Mouse (Mus musculus) forebrain, embryonic 12.5 days (tissue): Measurements from ENCODE around the gene Llgl2. TPM values are rescaled to one million over a fixed set of nuclear protein-coding genes. Genes with fewer than 3 reads are reported as not detected.
"Not testable (repeated sequence)": the region's sequence is repeated elsewhere in the genome, so short reads cannot be mapped to it uniquely, and the experiment has no call there.

Source experiments
- ATAC-seq: fragments of 200-750 bp; cut with Nextera tagmentation; 2 replicates; pipeline ENCODE4 v1.8.0; 2017; ENCODE audit warnings: moderate TSS enrichment; ENCODE audit not compliant: low FRiP score
- H3K27ac ChIP-seq: fragments of 300-500 bp; sonication (generic); 2 replicates; pipeline ENCODE4 v1.5.1; 2016; ENCODE audit warnings: mild to moderate bottlenecking
- H3K27me3 ChIP-seq: fragments of 300-500 bp; sonication (generic); 2 replicates; pipeline ENCODE4 v1.6.1; 2016; ENCODE audit warnings: mild to moderate bottlenecking
- H3K36me3 ChIP-seq: fragments of 300-500 bp; sonication (generic); replicated peaks from 2 replicates; pipeline ENCODE4 v1.6.1; 2016; ENCODE audit warnings: mild to moderate bottlenecking
- H3K4me1 ChIP-seq: fragments of 300-500 bp; sonication (generic); 2 replicates; pipeline ENCODE4 v1.6.1; 2016
- H3K4me2 ChIP-seq: fragments of 300-500 bp; sonication (generic); 2 replicates; pipeline ENCODE4 v1.6.1; 2016; ENCODE audit warnings: mild to moderate bottlenecking, moderate library complexity
- H3K4me3 ChIP-seq: fragments of 300-500 bp; sonication (generic); replicated peaks from 2 replicates; pipeline ENCODE4 v1.5.1; 2016; ENCODE audit warnings: mild to moderate bottlenecking
- H3K9ac ChIP-seq: fragments of 300-500 bp; sonication (generic); 2 replicates; pipeline ENCODE4 v1.6.1; 2016; ENCODE audit warnings: mild to moderate bottlenecking
- H3K9me3 ChIP-seq: fragments of 300-500 bp; sonication (generic); 2 replicates; pipeline ENCODE4 v1.6.1; 2016
- WGBS: fragments of 180-500 bp; shearing (Covaris S2); methylation state at CpG from one replicate; pipeline ENCODE4 v1.1.7; 2016; 5-methylcytosine and 5-hydroxymethylcytosine counted together
- polyA plus RNA-seq: library from polyadenylated mRNA; unstranded; fragments of >200 nt; fragmentation: Nextera tagmentation; extraction: Ambion mirVana; gene quantifications from 2 replicates; pipeline ENCODE4 v1.2.1, GENCODE M21; 2016

The Llgl2 gene
- polyA plus RNA-seq, 1 experiment from 2014 or later, result 2.4 TPM

DNA sequence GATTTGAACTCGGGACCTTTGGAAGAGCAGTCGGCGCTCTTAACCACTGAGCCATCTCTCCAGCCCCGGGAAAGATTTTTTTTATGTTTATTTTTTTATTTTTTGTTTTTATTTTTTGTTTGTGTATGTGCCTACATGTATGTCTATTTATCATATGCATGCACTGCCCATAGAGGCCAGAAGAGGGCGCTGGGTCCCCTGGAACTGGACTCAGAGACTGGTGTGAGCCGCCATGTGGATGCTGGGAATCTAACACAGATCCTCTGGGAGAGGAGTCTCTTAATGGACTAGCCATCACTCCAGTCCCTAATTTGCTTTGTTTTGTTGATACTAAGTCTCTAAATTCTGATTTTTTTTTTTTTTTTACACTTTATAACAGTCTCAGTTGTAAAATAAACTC is 17.2 kb downstream of the Llgl2 start:
- Histone ChIP-seq H3K9ac (no peak overlapping the region), H3K36me3 (no peaks in the 10 kb centered on the region), H3K27me3 (peaks cover 1% of the 10 kb centered on the region), H3K4me1 (peaks cover 10% of the 10 kb centered on the region), H3K27ac (no peak overlapping the region), H3K9me3 (0 out of 2 replicates have a peak, but pooled peaks cover 5% of the 10 kb centered on the region), H3K4me3 (no peak overlapping the region), H3K4me2 (no peak overlapping the region)
- WGBS, result 83% methylated on average over 6 of the region's 6 CpGs
- ATAC-seq, result no peak

GRCm38 (mm10) chr11:115841961-115842550 is 18.2 kb downstream of the Llgl2 start:
- H3K27ac ChIP-seq, result peak overlapping the region; percentile 56; the same call in 1 of the 2 replicates
- WGBS, result 30% methylated on average over 6 of the region's 6 CpGs
- H3K9ac ChIP-seq, result no peak overlapping the region
- H3K9me3 ChIP-seq, result 0 out of 2 replicates have a peak, but pooled peaks cover 5% of the 10 kb centered on the region
- no peak overlapping the region for H3K4me2 ChIP-seq
- ATAC-seq, result no peak
- peaks cover 10% of the 10 kb centered on the region for H3K4me1 ChIP-seq
- no peaks in the 10 kb centered on the region for H3K36me3 ChIP-seq
- H3K4me3 ChIP-seq, result no peak overlapping the region
- H3K27me3 ChIP-seq, result no peaks in the 10 kb centered on the region

DNA sequence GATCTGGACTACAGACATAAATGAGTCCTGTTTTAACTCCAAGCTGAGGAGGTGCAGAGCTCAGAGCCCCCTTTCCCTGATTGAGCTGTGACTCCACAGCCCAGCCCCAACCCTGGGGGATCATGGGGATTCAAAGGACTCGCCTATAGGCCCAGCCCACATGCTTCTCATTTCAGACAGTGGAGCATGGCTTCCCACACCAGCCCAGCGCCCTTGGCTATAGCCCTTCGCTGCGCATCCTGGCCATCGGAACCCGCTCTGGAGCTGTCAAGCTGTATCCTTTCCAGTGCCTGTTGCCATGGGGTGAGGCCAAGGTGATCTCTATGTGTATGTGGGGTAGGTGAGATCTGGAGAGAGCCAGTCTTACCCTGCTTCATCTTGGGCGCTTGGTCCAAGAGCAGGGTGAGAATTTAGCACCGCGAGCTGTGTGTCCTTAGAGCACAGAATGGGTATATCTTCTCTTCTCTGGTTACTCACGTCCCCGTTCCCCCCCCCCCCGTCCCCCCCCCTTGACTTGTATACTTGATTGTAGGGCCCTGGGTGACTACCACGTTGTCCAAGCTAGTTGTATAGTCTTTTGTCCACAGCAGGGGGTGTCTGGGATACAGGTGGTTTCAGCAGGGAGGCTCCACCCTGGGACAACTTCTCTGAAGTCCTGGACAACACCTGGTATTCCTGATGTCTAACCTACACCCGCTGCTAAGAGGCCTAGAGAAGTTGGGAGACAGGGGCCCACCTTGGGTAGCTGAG is 19.5 kb downstream of the Llgl2 start:
- ATAC-seq, result no peak
- H3K4me3 ChIP-seq, result no peak overlapping the region
- H3K27ac ChIP-seq, result no peak overlapping the region
- no peaks in the 10 kb centered on the region for H3K27me3 ChIP-seq
- peaks cover 10% of the 10 kb centered on the region; the same call in 1 of the 2 replicates for H3K4me1 ChIP-seq
- 0 out of 2 replicates have a peak, but pooled peaks cover 5% of the 10 kb centered on the region for H3K9me3 ChIP-seq
- no peaks in the 10 kb centered on the region for H3K36me3 ChIP-seq
- no peak overlapping the region for H3K9ac ChIP-seq
- 84% methylated on average over 11 of the region's 14 CpGs for WGBS
- no peak overlapping the region for H3K4me2 ChIP-seq

GRCm38 (mm10) chr11:115843891-115844239 is 20.0 kb downstream of the Llgl2 start:
- 0 out of 2 replicates have a peak, but pooled peaks cover 5% of the 10 kb centered on the region for H3K9me3 ChIP-seq
- H3K27ac ChIP-seq, result no peak overlapping the region
- no peak for ATAC-seq
- 93% methylated on average over 5 of the region's 5 CpGs for WGBS
- no peak overlapping the region for H3K9ac ChIP-seq
- no peaks in the 10 kb centered on the region for H3K27me3 ChIP-seq
- H3K36me3 ChIP-seq, result no peaks in the 10 kb centered on the region
- no peak overlapping the region for H3K4me2 ChIP-seq
- H3K4me3 ChIP-seq, result no peak overlapping the region
- H3K4me1 ChIP-seq, result peaks cover 10% of the 10 kb centered on the region; the same call in 1 of the 2 replicates

DNA sequence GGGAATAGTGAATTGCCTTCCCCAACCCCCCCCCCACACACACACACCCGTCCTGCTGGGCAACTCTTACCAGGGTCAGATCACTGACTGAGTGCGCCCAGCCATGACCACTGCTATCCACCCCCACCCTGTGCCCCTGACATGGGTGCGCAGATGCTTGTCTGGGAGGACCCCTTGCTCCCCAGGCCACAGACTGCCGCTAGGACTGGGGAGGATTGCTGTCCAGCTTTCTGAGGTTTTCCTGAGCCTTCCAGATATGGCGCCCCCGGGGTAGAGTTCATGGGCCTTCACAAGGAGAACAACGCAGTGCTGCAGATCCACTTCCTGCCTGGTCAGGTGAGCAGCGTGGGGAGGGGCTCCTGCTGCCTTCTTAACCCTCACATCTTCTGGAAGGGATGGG is 20.4 kb downstream of the Llgl2 start:
- Histone ChIP-seq H3K4me3 (no peak overlapping the region), H3K4me2 (no peak overlapping the region), H3K36me3 (no peaks in the 10 kb centered on the region), H3K27ac (no peak overlapping the region), H3K27me3 (no peaks in the 10 kb centered on the region), H3K9me3 (0 out of 2 replicates have a peak, but pooled peaks cover 5% of the 10 kb centered on the region), H3K9ac (no peak overlapping the region), H3K4me1 (peaks cover 10% of the 10 kb centered on the region; the same call in 1 of the 2 replicates)
- 58% methylated on average over 8 of the region's 8 CpGs for WGBS
- ATAC-seq, result no peak

- 97% methylated on average over 2 of the region's 2 CpGs for whole genome bisulfite sequencing
- no peak for ATAC-seq
- no peak overlapping the region for H3K4me3 ChIP-seq
- H3K27ac ChIP-seq, result no peak overlapping the region
- H3K4me1 ChIP-seq, result peaks cover 10% of the 10 kb centered on the region; the same call in 1 of the 2 replicates
- H3K9ac ChIP-seq, result no peak overlapping the region
- H3K27me3 ChIP-seq, result no peaks in the 10 kb centered on the region
- H3K9me3 ChIP-seq, result 0 out of 2 replicates have a peak, but pooled peaks cover 5% of the 10 kb centered on the region
- no peak overlapping the region for H3K4me2 ChIP-seq
- H3K36me3 ChIP-seq, result no peaks in the 10 kb centered on the region
Observed at GRCm38 (mm10) chr11:115845819-115846218, 22.0 kb downstream of the Llgl2 start.

DNA sequence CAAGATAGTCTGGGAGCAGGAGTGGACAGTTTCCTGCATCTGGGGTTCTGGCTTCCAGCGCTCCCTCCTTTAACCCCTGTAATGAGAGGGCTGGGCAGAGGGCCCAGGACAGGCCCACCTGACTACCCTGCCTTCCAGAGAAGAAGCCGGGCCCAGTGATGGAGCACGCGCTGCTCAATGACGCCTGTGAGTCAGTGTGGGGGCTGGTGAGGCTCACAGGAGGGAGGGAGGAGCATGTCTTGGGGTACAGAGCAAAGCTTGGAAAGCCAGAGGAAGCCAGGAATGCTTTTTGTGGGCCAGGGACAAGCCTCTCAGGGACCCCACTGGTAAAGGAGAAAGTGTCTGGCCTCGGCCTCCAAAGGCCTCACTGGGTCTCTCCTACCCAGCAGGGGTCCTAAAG is 30.8 kb downstream of the Llgl2 start:
- H3K4me1 ChIP-seq, result peaks cover 18% of the 10 kb centered on the region
- H3K9me3 ChIP-seq, result no peaks in the 10 kb centered on the region
- no peak overlapping the region for H3K9ac ChIP-seq
- no peak overlapping the region for H3K4me3 ChIP-seq
- no peaks in the 10 kb centered on the region for H3K36me3 ChIP-seq
- WGBS, result 80% methylated on average over 6 of the region's 6 CpGs
- no peak overlapping the region for H3K4me2 ChIP-seq
- H3K27me3 ChIP-seq, result peaks cover 40% of the 10 kb centered on the region
- ATAC-seq, result no peak
- H3K27ac ChIP-seq, result no peak overlapping the region

DNA sequence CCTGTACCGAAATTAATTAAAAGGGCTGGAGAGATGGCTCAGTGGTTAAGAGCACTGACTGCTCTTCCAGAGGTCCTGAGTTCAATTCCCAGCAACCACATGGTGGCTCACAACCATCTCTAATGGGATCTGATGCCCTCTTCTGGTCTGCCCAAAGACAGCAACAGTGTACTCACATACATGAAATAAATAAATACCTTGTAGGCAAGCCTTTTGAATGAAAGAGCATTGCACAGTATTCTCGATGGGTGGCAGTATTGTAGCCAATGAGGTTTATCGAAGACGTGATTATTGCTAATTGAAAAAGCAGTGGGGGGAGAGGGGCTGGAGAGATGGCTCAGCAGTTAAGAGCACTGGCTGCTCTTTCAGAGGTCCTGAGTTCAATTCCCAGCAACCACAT is 33.3 kb downstream of the Llgl2 start:
- WGBS, result 87% methylated on average over 4 of the region's 4 CpGs
- H3K4me1 ChIP-seq, result peaks cover 19% of the 10 kb centered on the region
- H3K4me2 ChIP-seq, H3K4me3 ChIP-seq, H3K36me3 ChIP-seq, H3K9me3 ChIP-seq, H3K27ac ChIP-seq, ATAC-seq, H3K9ac ChIP-seq: not testable (repeated sequence)
- H3K27me3 ChIP-seq, result peaks cover 65% of the 10 kb centered on the region

DNA sequence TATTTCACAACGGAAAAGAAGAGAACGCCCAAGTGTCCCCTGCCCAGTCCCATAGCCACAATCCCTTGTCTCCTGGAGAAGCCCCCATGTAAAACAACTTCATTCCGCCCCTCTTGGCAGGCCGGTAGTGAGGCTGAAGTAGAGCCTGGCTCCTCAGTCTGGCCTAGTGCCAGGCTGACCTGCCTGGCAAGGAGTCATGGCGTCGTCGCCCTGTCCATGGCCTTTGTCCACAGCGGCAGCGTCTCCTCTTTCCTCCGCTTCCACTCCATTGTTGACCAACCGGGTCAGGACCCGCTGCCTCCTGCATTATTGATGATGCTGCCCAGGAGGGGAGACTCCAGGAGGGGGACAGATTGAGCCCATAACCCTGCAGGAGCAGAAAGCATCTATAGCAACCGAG is 34.1 kb downstream of the Llgl2 start:
- H3K4me2 ChIP-seq, result no peak overlapping the region
- peaks cover 71% of the 10 kb centered on the region for H3K27me3 ChIP-seq
- ATAC-seq, result no peak

DNA sequence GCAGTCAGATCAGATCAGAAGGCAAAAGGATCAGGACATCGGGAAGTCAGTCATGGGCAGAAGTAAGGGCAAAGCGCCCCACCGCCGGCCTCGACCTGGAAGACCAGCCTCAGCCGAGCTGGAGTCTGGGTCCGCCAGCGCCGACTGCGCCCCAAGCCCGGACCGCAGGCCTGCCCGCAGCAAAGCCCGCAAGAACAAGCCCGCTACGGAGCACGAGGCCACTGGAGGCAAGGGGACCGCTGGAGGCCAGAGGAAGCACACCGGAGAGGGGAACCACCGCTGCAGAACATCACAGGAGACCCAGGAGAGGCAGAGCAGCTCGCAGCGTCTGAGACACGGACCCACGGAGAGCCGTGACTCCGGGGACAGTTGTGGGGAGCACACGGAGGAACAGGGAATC is 34.5 kb downstream of the Llgl2 start, which contains the start of gene Myo15b:
Gene Myo15b (plus strand): TSS at position 53 of the 400 bp plus-strand sequence.
- WGBS, result 11% methylated on average over 27 of the region's 27 CpGs
- peak within 1 kb of the TSS; percentile 27 for H3K4me3 ChIP-seq
- H3K9ac ChIP-seq, result no peak within 1 kb of the TSS
- H3K27me3 ChIP-seq, result peaks cover 73% of the 10 kb centered on the region
- ATAC-seq, result no peak
- peak within 1 kb of the TSS; percentile 52 for H3K4me2 ChIP-seq
- H3K4me1 ChIP-seq, result peaks cover 19% of the 10 kb centered on the region
- H3K36me3 ChIP-seq, result no peaks in the 10 kb centered on the region
- H3K27ac ChIP-seq, result no peak within 1 kb of the TSS
- no peaks in the 10 kb centered on the region for H3K9me3 ChIP-seq

More for the DNA sequence above, 34.1 kb downstream of the Llgl2 start:
- no peak overlapping the region for H3K4me3 ChIP-seq
- no peak overlapping the region for H3K27ac ChIP-seq
- no peak overlapping the region for H3K9ac ChIP-seq
- WGBS, result 53% methylated on average over 13 of the region's 13 CpGs
- H3K4me1 ChIP-seq, result peaks cover 19% of the 10 kb centered on the region
- H3K36me3 ChIP-seq, result no peaks in the 10 kb centered on the region
- H3K9me3 ChIP-seq, result no peaks in the 10 kb centered on the region

GRCm38 (mm10) chr11:115859143-115859945 is 35.5 kb downstream of the Llgl2 start:
- Histone ChIP-seq H3K4me3 (peak overlapping the region; percentile 27), H3K9me3 (no peaks in the 10 kb centered on the region), H3K27ac (no peak overlapping the region), H3K4me1 (peaks cover 19% of the 10 kb centered on the region), H3K36me3 (no peaks in the 10 kb centered on the region), H3K27me3 (peaks cover 73% of the 10 kb centered on the region), H3K9ac (no peak overlapping the region), H3K4me2 (peak overlapping the region; percentile 52)
- 2% methylated on average over 73 of the region's 75 CpGs for WGBS
- ATAC-seq, result peak; percentile 86

- ATAC-seq, result no peak
- no peaks in the 10 kb centered on the region for H3K36me3 ChIP-seq
- H3K27ac ChIP-seq, result no peak overlapping the region
- no peak overlapping the region for H3K4me2 ChIP-seq
- no peaks in the 10 kb centered on the region for H3K9me3 ChIP-seq
- H3K9ac ChIP-seq, result no peak overlapping the region
- no peak overlapping the region for H3K4me3 ChIP-seq
- H3K27me3 ChIP-seq, result peaks cover 49% of the 10 kb centered on the region
- 89% methylated on average over 8 of the region's 8 CpGs for WGBS
- peaks cover 9% of the 10 kb centered on the region for H3K4me1 ChIP-seq
Observed at GRCm38 (mm10) chr11:115863895-115864294, 40.0 kb downstream of the Llgl2 start.
